Mouse (Mus musculus) liver, adult 2 months (tissue): ENCODE data around the gene Coq8a.

Source experiments
- CTCF ChIP-seq: fragments of 200-500 bp; IDR thresholded peaks from 2 replicates; pipeline ENCODE4 v1.5.1; 2011; ENCODE audit warnings: low read depth, low read length, control low read depth
- POLR2A ChIP-seq: fragments of 200-500 bp; IDR thresholded peaks from 2 replicates; pipeline ENCODE4 v1.6.1; 2011; ENCODE audit warnings: low read length, control low read depth; ENCODE audit not compliant: insufficient read depth; ENCODE audit errors: extremely low read depth

DNA sequence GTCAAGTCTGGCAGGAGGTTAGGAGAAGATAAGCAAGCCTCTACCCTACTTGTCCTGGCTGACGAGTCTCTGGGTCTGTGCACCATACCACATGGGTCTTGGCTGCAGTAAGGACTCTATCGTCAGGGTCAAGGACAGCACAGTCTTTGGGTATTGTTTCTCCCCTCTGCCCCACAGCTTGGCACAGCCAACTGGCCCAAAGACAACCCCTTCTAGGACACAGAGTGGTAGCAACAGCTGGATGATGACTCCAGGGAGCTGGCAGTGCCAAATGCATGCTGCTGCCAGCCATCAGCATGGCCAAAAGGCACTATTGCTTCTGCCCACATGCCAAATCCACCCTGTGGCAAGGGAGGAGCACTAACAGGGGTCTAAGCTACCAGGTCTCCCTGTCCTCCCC, 27.5 kb downstream of the Coq8a start:
- no peak for TF ChIP-seq CTCF
- no peak for TF ChIP-seq POLR2A
